Mouse (Mus musculus): Measurements from ENCODE around the gene Zfp286.

GRCm38 (mm10) chr11:62804119-62804518, 14.9 kb upstream of the Zfp286 start:
- TF ChIP-seq CTCF (IDR thresholded peaks at IDR 0.05; ENCODE audit: low read depth, low read length) (no peak), EP300 (IDR thresholded peaks at IDR 0.05; ENCODE audit: insufficient read depth, low read depth, low read length) (no peak)
